ENCODE assay signal across 17 mouse cellular contexts in the genomic region with DNA sequence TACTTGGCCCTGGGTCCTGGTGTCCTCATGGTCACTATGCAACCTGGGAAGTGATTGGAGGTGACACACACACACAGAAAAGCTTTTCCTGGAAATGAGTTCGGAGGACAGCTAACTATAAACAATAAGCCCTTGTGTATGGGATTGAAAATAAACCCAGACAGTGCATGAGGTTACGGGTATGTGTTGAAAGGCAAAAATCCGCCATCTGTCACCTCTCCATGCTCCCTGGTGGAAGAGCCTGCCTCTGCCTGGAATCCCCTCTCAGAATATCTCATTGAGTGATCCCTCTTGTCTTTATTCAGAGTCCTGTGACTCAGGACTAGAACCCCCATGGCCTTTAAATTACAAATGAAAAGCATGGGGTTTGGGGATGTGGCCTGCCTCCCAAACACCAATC.
DNase-seq lines count a peak whose midpoint lies in the region; ATAC-seq and TF ChIP-seq lines count a peak whose summit lies in the region.
"Had no signal": no experiment of that assay in that cellular context is flagged by ENCODE, and none has a peak within 500 bp of the region (broad histone marks: within the 10 kb centered on the region; RNA-seq: fewer than 3 reads in every experiment).

No protein-coding gene starts in this region.

- H3K27ac ChIP-seq in gastrocnemius, adult 2 months = peak overlapping the region; percentile 64; the same call in 1 of the 2 replicates
- no peak overlapping the region for H3K27ac ChIP-seq in midbrain, embryonic 11.5 days (ENCODE audit: low read depth, low read length)
- H3K27ac ChIP-seq in midbrain, postnatal 0 days (ENCODE audit: low read depth, low read length) = no peak overlapping the region
- H3K27ac ChIP-seq in liver, embryonic 12.5 days = no peak overlapping the region
- H3K27ac ChIP-seq: heart, embryonic 10.5 days; neural tube, embryonic 12.5 days had no signal

- WGBS in midbrain, embryonic 11.5 days = 28% methylated on average over 3 of the region's 3 CpGs
- WGBS in midbrain, postnatal 0 days = 39% methylated on average over 3 of the region's 3 CpGs
- WGBS in liver, embryonic 12.5 days (ENCODE audit: insufficient replicate concordance) = 49% methylated on average over 3 of the region's 3 CpGs

- H3K4me2 ChIP-seq in midbrain, embryonic 11.5 days = no peak overlapping the region
- H3K4me2 ChIP-seq in midbrain, postnatal 0 days (ENCODE audit: low read depth, low read length, poor library complexity, severe bottlenecking) = no peak overlapping the region
- H3K4me2 ChIP-seq in liver, embryonic 12.5 days = no peak overlapping the region
- H3K4me2 ChIP-seq: neural tube, embryonic 12.5 days had no signal

- no peaks in the 10 kb centered on the region for H3K9me3 ChIP-seq in midbrain, embryonic 11.5 days (ENCODE audit: control insufficient read depth, low read length)
- no peaks in the 10 kb centered on the region for H3K9me3 ChIP-seq in midbrain, postnatal 0 days (ENCODE audit: low read length)
- no peaks in the 10 kb centered on the region for H3K9me3 ChIP-seq in liver, embryonic 12.5 days (replicated peaks)
- H3K9me3 ChIP-seq: heart, embryonic 10.5 days; neural tube, embryonic 12.5 days had no signal

- ATAC-seq in midbrain, embryonic 11.5 days (ENCODE audit: low FRiP score) = peak; percentile 67; the same call in 1 of the 2 replicates
- no peak for ATAC-seq in midbrain, postnatal 0 days (ENCODE audit: low FRiP score)
- no peak for ATAC-seq in liver, embryonic 12.5 days

- DNase-seq in gastrocnemius, adult 2 months = no peak
- DNase-seq in gastrocnemius, postnatal 36 days = no peak
- no peak for DNase-seq in midbrain, embryonic 11.5 days (ENCODE audit: low spot score, missing footprints)
- no peak for DNase-seq in midbrain, postnatal 0 days (ENCODE audit: low spot score)
- peak; percentile 75 for DNase-seq in brain, adult 2 months (ENCODE audit: low read depth, low spot score)
- DNase-seq in retina, embryonic 14.5 days (ENCODE audit: low spot score) = peak; percentile 3
- DNase-seq: adrenal gland, postnatal 10 days; cerebellum, adult 8-10 months; gastrocnemius, postnatal 10 days; heart, postnatal 36 days; kidney, adult 2 months; kidney, postnatal 25 days; right cerebral cortex, postnatal 14 days; thymus, postnatal 25 days had no signal

- H3K27me3 ChIP-seq in midbrain, embryonic 11.5 days (ENCODE audit: control insufficient read depth, insufficient read depth, low read length) = no peaks in the 10 kb centered on the region
- no peaks in the 10 kb centered on the region for H3K27me3 ChIP-seq in midbrain, postnatal 0 days (ENCODE audit: insufficient read depth, low read length)
- no peaks in the 10 kb centered on the region for H3K27me3 ChIP-seq in liver, embryonic 12.5 days (replicated peaks)
- H3K27me3 ChIP-seq: neural tube, embryonic 12.5 days had no signal

- no peak overlapping the region for H3K4me3 ChIP-seq in gastrocnemius, adult 2 months
- H3K4me3 ChIP-seq in midbrain, embryonic 11.5 days (ENCODE audit: low read depth, low read length) = no peak overlapping the region
- H3K4me3 ChIP-seq in midbrain, postnatal 0 days (ENCODE audit: low read depth, low read length) = no peak overlapping the region
- no peak overlapping the region for H3K4me3 ChIP-seq in liver, embryonic 12.5 days
- H3K4me3 ChIP-seq: heart, embryonic 10.5 days; neural tube, embryonic 12.5 days had no signal

- no peak overlapping the region for H3K9ac ChIP-seq in midbrain, embryonic 11.5 days (ENCODE audit: low read length)
- no peak overlapping the region for H3K9ac ChIP-seq in midbrain, postnatal 0 days (replicated peaks; ENCODE audit: low read length, poor library complexity, severe bottlenecking)
- H3K9ac ChIP-seq in liver, embryonic 12.5 days = no peak overlapping the region
- H3K9ac ChIP-seq: neural tube, embryonic 12.5 days had no signal

- intact Hi-C loops in gastrocnemius, adult 2 months (cut with DNase I) = no loop called here
- intact Hi-C loops in gastrocnemius, postnatal 36 days (cut with DNase I) = no loop called here

- no peak for TF ChIP-seq CTCF in gastrocnemius, adult 2 months (IDR thresholded peaks at IDR 0.05)
- TF ChIP-seq CTCF in midbrain, postnatal 0 days (IDR thresholded peaks at IDR 0.05) = no peak

- H3K36me3 ChIP-seq in midbrain, embryonic 11.5 days (ENCODE audit: control insufficient read depth, insufficient read depth, low read length) = no peaks in the 10 kb centered on the region
- H3K36me3 ChIP-seq in midbrain, postnatal 0 days (ENCODE audit: insufficient read depth, low read length) = no peaks in the 10 kb centered on the region
- H3K36me3 ChIP-seq in liver, embryonic 12.5 days = no peaks in the 10 kb centered on the region
- H3K36me3 ChIP-seq: heart, embryonic 10.5 days; neural tube, embryonic 12.5 days had no signal

- peaks cover 3% of the 10 kb centered on the region; the same call in 1 of the 2 replicates for H3K4me1 ChIP-seq in midbrain, embryonic 11.5 days (ENCODE audit: control insufficient read depth, insufficient read depth, low read length)
- H3K4me1 ChIP-seq in midbrain, postnatal 0 days (ENCODE audit: insufficient read depth, low read length) = no peaks in the 10 kb centered on the region
- H3K4me1 ChIP-seq in liver, embryonic 12.5 days = no peaks in the 10 kb centered on the region
- H3K4me1 ChIP-seq: neural tube, embryonic 12.5 days had no signal

Comparison
In these comparisons a context has a peak if more than half of its experiments do, and no peak if none do; other contexts are left out.
1. DNase-seq: peak in brain, adult 2 months (single experiment) and retina, embryonic 14.5 days (single experiment); none in gastrocnemius, adult 2 months (single experiment), gastrocnemius, postnatal 36 days (0 of 2), midbrain, embryonic 11.5 days (single experiment) and midbrain, postnatal 0 days (single experiment).